Mouse (Mus musculus) gastrocnemius, adult 18-20 months (tissue): ENCODE measurements around the gene Rpgrip1l. TPM values are rescaled to one million over a fixed set of nuclear protein-coding genes. Genes with fewer than 3 reads are reported as not detected.

Experiments used
- DNase-seq: peaks from one replicate; pipeline ENCODE4 v3.0.0; 2021; ENCODE audit warnings: low spot score
- total RNA-seq, 2 experiments: library from RNA; stranded (reverse); gene quantifications; 2 replicates each; pipeline ENCODE4 v1.2.3; 2021

The Rpgrip1l gene
- total RNA-seq, 2 experiments from 2014 or later: 1.8 to 4.6 TPM

GRCm38 (mm10) chr8:91329461-91329850 is 16.4 kb upstream of the Rpgrip1l start:
- DNase-seq: no peak

GRCm38 (mm10) chr8:91329056-91329455 is 16.0 kb upstream of the Rpgrip1l start:
- no peak for DNase-seq

GRCm38 (mm10) chr8:91327471-91328205 is 14.6 kb upstream of the Rpgrip1l start:
- DNase-seq: no peak

GRCm38 (mm10) chr8:91326946-91327345 is 13.9 kb upstream of the Rpgrip1l start:
- no peak for DNase-seq

- DNase-seq: no peak
These were observed 13.0 kb upstream of the Rpgrip1l start for GRCm38 (mm10) chr8:91326018-91326417.

- DNase-seq: no peak
These were observed 11.9 kb upstream of the Rpgrip1l start for GRCm38 (mm10) chr8:91324916-91325315.

GRCm38 (mm10) chr8:91324271-91324670 is 11.2 kb upstream of the Rpgrip1l start:
- no peak for DNase-seq

GRCm38 (mm10) chr8:91323511-91323910 is 10.4 kb upstream of the Rpgrip1l start:
- DNase-seq: peak; percentile 66

- DNase-seq: no peak
These were observed 6.1 kb upstream of the Rpgrip1l start for GRCm38 (mm10) chr8:91318938-91319729.

- no peak for DNase-seq
These were observed 4.6 kb upstream of the Rpgrip1l start for GRCm38 (mm10) chr8:91317567-91318227.

- DNase-seq: no peak
These were observed 720 bp downstream of the Rpgrip1l start for GRCm38 (mm10) chr8:91312342-91312741.

- no peak for DNase-seq
These were observed 8.3 kb downstream of the Rpgrip1l start for GRCm38 (mm10) chr8:91304481-91305386.

- no peak for DNase-seq
These were observed 14.4 kb downstream of the Rpgrip1l start for GRCm38 (mm10) chr8:91298672-91299071.

GRCm38 (mm10) chr8:91295786-91296185 is 17.3 kb downstream of the Rpgrip1l start:
- no peak for DNase-seq

GRCm38 (mm10) chr8:91290576-91290975 is 22.5 kb downstream of the Rpgrip1l start:
- DNase-seq: peak; percentile 43

- DNase-seq: no peak
These were observed 26.8 kb downstream of the Rpgrip1l start for GRCm38 (mm10) chr8:91286237-91286636.

- DNase-seq: no peak
These were observed 29.2 kb downstream of the Rpgrip1l start for GRCm38 (mm10) chr8:91283815-91284214.

GRCm38 (mm10) chr8:91282655-91283054 is 30.4 kb downstream of the Rpgrip1l start:
- DNase-seq: no peak

GRCm38 (mm10) chr8:91281545-91281944 is 31.5 kb downstream of the Rpgrip1l start:
- DNase-seq: no peak

GRCm38 (mm10) chr8:91280467-91281212 is 32.4 kb downstream of the Rpgrip1l start:
- peak; percentile 36 for DNase-seq
